Comparison of ENCODE assay signal across 15 mouse cellular contexts in the genomic region with DNA sequence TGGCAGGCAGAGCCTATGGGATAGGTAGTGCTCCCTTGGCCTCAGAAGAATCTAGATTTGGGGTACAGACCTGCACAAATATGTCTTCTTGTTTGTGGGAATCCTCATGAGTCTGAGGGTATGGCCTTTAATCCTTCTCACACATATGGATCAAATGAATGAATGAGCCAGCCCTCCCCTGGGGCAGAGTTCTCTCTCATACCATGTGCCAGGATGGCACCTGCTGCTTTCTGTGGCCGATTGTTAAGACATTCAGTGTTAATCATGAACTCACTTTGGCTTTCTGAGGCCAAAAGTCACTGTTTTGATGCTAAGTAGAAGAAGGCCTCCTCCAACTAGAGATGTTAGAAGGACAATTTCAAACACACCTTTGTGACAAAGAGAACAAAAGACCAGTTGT.
"Had no signal": no experiment of that assay in that cellular context is flagged by ENCODE, and none has a peak within 500 bp of the region (broad histone marks: within the 10 kb centered on the region; RNA-seq: fewer than 3 reads in every experiment).

No protein-coding gene starts in this region.

- DNase-seq: liver, embryonic 13.5 days; lung, adult 2 months; lung, postnatal 14 days; right cerebral cortex, adult 18-20 months; right cerebral cortex, postnatal 14 days; right cerebral cortex, postnatal 4 days; thymus, postnatal 25 days had no signal

- H3K36me3 ChIP-seq: liver, embryonic 13.5 days; midbrain, embryonic 12.5 days; midbrain, embryonic 15.5 days; neural tube, embryonic 12.5 days; neural tube, embryonic 15.5 days had no signal

- H3K9ac ChIP-seq: liver, embryonic 13.5 days; midbrain, embryonic 12.5 days; midbrain, embryonic 15.5 days; neural tube, embryonic 12.5 days; neural tube, embryonic 15.5 days had no signal

- H3K27me3 ChIP-seq: liver, embryonic 13.5 days; midbrain, embryonic 12.5 days; midbrain, embryonic 15.5 days; neural tube, embryonic 12.5 days; neural tube, embryonic 15.5 days had no signal

- H3K9me3 ChIP-seq: liver, embryonic 13.5 days; midbrain, embryonic 12.5 days; midbrain, embryonic 15.5 days; neural tube, embryonic 12.5 days; neural tube, embryonic 15.5 days had no signal

- H3K4me2 ChIP-seq: liver, embryonic 13.5 days; midbrain, embryonic 12.5 days; midbrain, embryonic 15.5 days; neural tube, embryonic 12.5 days; neural tube, embryonic 15.5 days had no signal

- H3K27ac ChIP-seq: liver, embryonic 13.5 days; macrophage; midbrain, embryonic 12.5 days; midbrain, embryonic 15.5 days; neural tube, embryonic 12.5 days; neural tube, embryonic 15.5 days; stomach, postnatal 0 days had no signal

- ATAC-seq: inflammation-experienced regulatory T-cells, adult 6 months; intestine, embryonic 16.5 days; midbrain, embryonic 15.5 days had no signal

- H3K4me3 ChIP-seq: liver, embryonic 13.5 days; midbrain, embryonic 12.5 days; midbrain, embryonic 15.5 days; neural tube, embryonic 12.5 days; neural tube, embryonic 15.5 days had no signal

- H3K4me1 ChIP-seq: liver, embryonic 13.5 days; midbrain, embryonic 12.5 days; midbrain, embryonic 15.5 days; neural tube, embryonic 12.5 days; neural tube, embryonic 15.5 days had no signal
